Comparison of ENCODE assay signal across 24 mouse cellular contexts in genomic region chrX:99480671-99481070, GRCm38 (mm10). TPM values are rescaled to one million over a fixed set of nuclear protein-coding genes. Genes with fewer than 3 reads are reported as not detected.
DNase-seq lines count a peak whose midpoint lies in the region; ATAC-seq lines count a peak whose summit lies in the region.
"Had no signal": no experiment of that assay in that cellular context is flagged by ENCODE, and none has a peak within 500 bp of the region (broad histone marks: within the 10 kb centered on the region; RNA-seq: fewer than 3 reads in every experiment).

No protein-coding gene starts in this region.

- WGBS in neural tube, embryonic 13.5 days = 72% methylated on average over 4 of the region's 4 CpGs
- WGBS in neural tube, embryonic 15.5 days = 69% methylated on average over 4 of the region's 4 CpGs
- WGBS in midbrain, embryonic 11.5 days = 58% methylated on average over 4 of the region's 4 CpGs

- DNase-seq in adrenal gland, adult (ENCODE audit: inconsistent age in 2 of 2, low spot score in 1 of 2) = peak; percentile 24 to 71
- DNase-seq in adrenal gland, postnatal 10 days = no peak
- DNase-seq in midbrain, embryonic 11.5 days (ENCODE audit: low spot score, missing footprints) = peak; percentile 74
- DNase-seq in left cerebral cortex, postnatal 10 days (ENCODE audit: extremely low spot score in 1 of 2, low spot score in 2 of 2) = no peak
- DNase-seq in embryo, embryonic 10.5 days (ENCODE audit: low spot score) = no peak
- no peak for DNase-seq in ovary, adult 18-20 months (ENCODE audit: low spot score)
- DNase-seq: adrenal gland, adult 8-10 months; cerebellum, adult 11 months; cerebellum, postnatal 25 days; heart, postnatal 36 days; kidney, adult 18-20 months; kidney, postnatal 14 days; layer of hippocampus, adult 9-11 months; lung, postnatal 10 days; right cerebral cortex, adult 18-20 months; thymus, adult 18-20 months had no signal

- H3K4me3 ChIP-seq in neural tube, embryonic 13.5 days = no peak overlapping the region
- no peak overlapping the region for H3K4me3 ChIP-seq in neural tube, embryonic 15.5 days (replicated peaks)
- no peak overlapping the region for H3K4me3 ChIP-seq in midbrain, embryonic 11.5 days (ENCODE audit: low read depth, low read length)
- H3K4me3 ChIP-seq: embryonic facial prominence, embryonic 13.5 days; heart, embryonic 12.5 days; limb, embryonic 15.5 days; myocyte had no signal

- intact Hi-C loops in left cerebral cortex, postnatal 10 days (cut with DNase I) = no loop called here

- H3K27ac ChIP-seq in neural tube, embryonic 13.5 days (replicated peaks) = 0 out of 2 replicates have a peak overlapping the region, but pooled peaks have one; percentile 91
- no peak overlapping the region for H3K27ac ChIP-seq in neural tube, embryonic 15.5 days (replicated peaks)
- no peak overlapping the region for H3K27ac ChIP-seq in midbrain, embryonic 11.5 days (ENCODE audit: low read depth, low read length)
- H3K27ac ChIP-seq: embryonic facial prominence, embryonic 13.5 days; limb, embryonic 15.5 days had no signal

- H3K36me3 ChIP-seq in neural tube, embryonic 13.5 days = no peaks in the 10 kb centered on the region
- H3K36me3 ChIP-seq in neural tube, embryonic 15.5 days = no peaks in the 10 kb centered on the region
- H3K36me3 ChIP-seq in midbrain, embryonic 11.5 days (ENCODE audit: control insufficient read depth, insufficient read depth, low read length) = no peaks in the 10 kb centered on the region
- H3K36me3 ChIP-seq: embryonic facial prominence, embryonic 13.5 days; G1E; heart, embryonic 12.5 days; limb, embryonic 15.5 days had no signal

- H3K4me1 ChIP-seq in neural tube, embryonic 13.5 days (replicated peaks) = peaks cover 14% of the 10 kb centered on the region; the same call in 1 of the 2 replicates
- peaks cover 15% of the 10 kb centered on the region for H3K4me1 ChIP-seq in neural tube, embryonic 15.5 days
- peaks cover 14% of the 10 kb centered on the region; the same call in 1 of the 2 replicates for H3K4me1 ChIP-seq in midbrain, embryonic 11.5 days (ENCODE audit: control insufficient read depth, insufficient read depth, low read length)
- H3K4me1 ChIP-seq: embryonic facial prominence, embryonic 13.5 days; limb, embryonic 15.5 days had no signal

- peaks cover 45% of the 10 kb centered on the region for H3K27me3 ChIP-seq in neural tube, embryonic 13.5 days
- peaks cover 21% of the 10 kb centered on the region for H3K27me3 ChIP-seq in neural tube, embryonic 15.5 days (replicated peaks)
- peaks cover 18% of the 10 kb centered on the region for H3K27me3 ChIP-seq in midbrain, embryonic 11.5 days (ENCODE audit: control insufficient read depth, insufficient read depth, low read length)

- ATAC-seq in neural tube, embryonic 13.5 days (ENCODE audit: low read depth) = no peak
- no peak for ATAC-seq in neural tube, embryonic 15.5 days (ENCODE audit: low FRiP score)
- ATAC-seq in midbrain, embryonic 11.5 days (ENCODE audit: low FRiP score) = no peak
- ATAC-seq: CD4-positive, CD25-positive, alpha-beta regulatory T cell, adult 4 months had no signal

- H3K9me3 ChIP-seq in neural tube, embryonic 13.5 days = no peaks in the 10 kb centered on the region
- H3K9me3 ChIP-seq in neural tube, embryonic 15.5 days (replicated peaks) = no peaks in the 10 kb centered on the region
- no peaks in the 10 kb centered on the region for H3K9me3 ChIP-seq in midbrain, embryonic 11.5 days (ENCODE audit: control insufficient read depth, low read length)
- H3K9me3 ChIP-seq: embryonic facial prominence, embryonic 13.5 days; G1E; heart, embryonic 12.5 days; limb, embryonic 15.5 days had no signal

- no peak overlapping the region for H3K9ac ChIP-seq in neural tube, embryonic 13.5 days
- no peak overlapping the region for H3K9ac ChIP-seq in neural tube, embryonic 15.5 days (replicated peaks)
- H3K9ac ChIP-seq in midbrain, embryonic 11.5 days (ENCODE audit: low read length) = no peak overlapping the region
- H3K9ac ChIP-seq: embryonic facial prominence, embryonic 13.5 days; heart, embryonic 12.5 days; limb, embryonic 15.5 days had no signal

- H3K4me2 ChIP-seq in neural tube, embryonic 13.5 days = no peak overlapping the region
- no peak overlapping the region for H3K4me2 ChIP-seq in neural tube, embryonic 15.5 days
- no peak overlapping the region for H3K4me2 ChIP-seq in midbrain, embryonic 11.5 days
- H3K4me2 ChIP-seq: embryonic facial prominence, embryonic 13.5 days; heart, embryonic 12.5 days; limb, embryonic 15.5 days had no signal

RNA-seq across cellular contexts. Expression of gene Pja1, which starts 9.6 kb away (rescaled TPM):
- 10 to 100 TPM; 76.2 to 88.1 TPM for total RNA-seq in adrenal gland, postnatal 10 days (2021)
- polyA plus RNA-seq in neural tube, embryonic 13.5 days (2015; fragmentation: Nextera tagmentation; extraction: Ambion mirVana) = 321 and 339 TPM in 2 replicates
- 313 and 347 TPM in 2 replicates for polyA plus RNA-seq in neural tube, embryonic 15.5 days (2015; fragmentation: Nextera tagmentation; extraction: Ambion mirVana)
- 213 and 222 TPM in 2 replicates for polyA plus RNA-seq in midbrain, embryonic 11.5 days (2014; fragmentation: Nextera tagmentation; extraction: Ambion mirVana)
- 100 to 1,000 TPM; 188 to 200 TPM for total RNA-seq in left cerebral cortex, postnatal 10 days (2021)

Comparison
In these comparisons a context has a peak if more than half of its experiments do, and no peak if none do; other contexts are left out.
1. DNase-seq: peak in adrenal gland, adult (2 of 2) and midbrain, embryonic 11.5 days (single experiment); none in adrenal gland, postnatal 10 days (single experiment), left cerebral cortex, postnatal 10 days (0 of 2), embryo, embryonic 10.5 days (single experiment) and ovary, adult 18-20 months (single experiment).